Mouse (Mus musculus) splenic B cell, adult 2 months (primary cell): ENCODE results near the gene Golga5.
A peak's percentile ranks its signal among the peaks of the same experiment; 100 is the strongest.

Experiments
- DNase-seq: peaks from one replicate; pipeline ENCODE4 v3.0.0-alpha.2; 2011; ENCODE audit warnings: low read depth, low spot score
- H3K27me3 ChIP-seq: 2 replicates; pipeline ENCODE4 v1.6.1; 2012; ENCODE audit warnings: mild to moderate bottlenecking, low read length, moderate library complexity, mixed read lengths; ENCODE audit not compliant: control insufficient read depth, poor library complexity, insufficient read depth, severe bottlenecking
- H3K36me3 ChIP-seq: 2 replicates; pipeline ENCODE4 v1.6.1; 2012; ENCODE audit warnings: mild to moderate bottlenecking, low read length, moderate library complexity, mixed read lengths; ENCODE audit not compliant: control insufficient read depth, poor library complexity, insufficient read depth, severe bottlenecking

Golga5 gene

GRCm38 (mm10) chr12:102514751-102515150, 45.8 kb downstream of the Golga5 start:
- DNase-seq = no peak
- Histone ChIP-seq H3K27me3 (no peaks in the 10 kb centered on the region), H3K36me3 (no peaks in the 10 kb centered on the region)

GRCm38 (mm10) chr12:102516151-102516550, 47.2 kb downstream of the Golga5 start:
- Histone ChIP-seq H3K27me3 (no peaks in the 10 kb centered on the region), H3K36me3 (no peaks in the 10 kb centered on the region)
- no peak for DNase-seq

GRCm38 (mm10) chr12:102517647-102518046, 48.7 kb downstream of the Golga5 start:
- Histone ChIP-seq H3K36me3 (no peaks in the 10 kb centered on the region), H3K27me3 (no peaks in the 10 kb centered on the region)
- no peak for DNase-seq

GRCm38 (mm10) chr12:102519929-102520720, 51.2 kb downstream of the Golga5 start:
- no peaks in the 10 kb centered on the region for H3K27me3 ChIP-seq
- no peaks in the 10 kb centered on the region for H3K36me3 ChIP-seq
- DNase-seq = no peak

GRCm38 (mm10) chr12:102521777-102522319, 52.9 kb downstream of the Golga5 start:
- DNase-seq = no peak
- H3K27me3 ChIP-seq = no peaks in the 10 kb centered on the region
- no peaks in the 10 kb centered on the region for H3K36me3 ChIP-seq

- Histone ChIP-seq H3K36me3 (no peaks in the 10 kb centered on the region), H3K27me3 (no peaks in the 10 kb centered on the region)
- DNase-seq = peak; percentile 20
Measured at GRCm38 (mm10) chr12:102524216-102524615, 55.3 kb downstream of the Golga5 start.

- peak; percentile 10 for DNase-seq
- Histone ChIP-seq H3K27me3 (no peaks in the 10 kb centered on the region), H3K36me3 (no peaks in the 10 kb centered on the region)
Measured at GRCm38 (mm10) chr12:102524760-102525159, 55.8 kb downstream of the Golga5 start.

GRCm38 (mm10) chr12:102527989-102528388, 59.1 kb downstream of the Golga5 start:
- H3K36me3 ChIP-seq = no peaks in the 10 kb centered on the region
- no peak for DNase-seq
- H3K27me3 ChIP-seq = no peaks in the 10 kb centered on the region

GRCm38 (mm10) chr12:102535796-102536195, 66.9 kb downstream of the Golga5 start:
- Histone ChIP-seq H3K36me3 (no peaks in the 10 kb centered on the region), H3K27me3 (no peaks in the 10 kb centered on the region)
- no peak for DNase-seq

GRCm38 (mm10) chr12:102540278-102540677, 71.3 kb downstream of the Golga5 start:
- H3K36me3 ChIP-seq = no peaks in the 10 kb centered on the region
- no peaks in the 10 kb centered on the region for H3K27me3 ChIP-seq
- DNase-seq = no peak

- H3K36me3 ChIP-seq = no peaks in the 10 kb centered on the region
- DNase-seq = no peak
- H3K27me3 ChIP-seq = no peaks in the 10 kb centered on the region
Measured at GRCm38 (mm10) chr12:102541168-102541567, 72.2 kb downstream of the Golga5 start.

- no peak for DNase-seq
- Histone ChIP-seq H3K27me3 (no peaks in the 10 kb centered on the region), H3K36me3 (no peaks in the 10 kb centered on the region)
Measured at GRCm38 (mm10) chr12:102545122-102545521, 76.2 kb downstream of the Golga5 start.
